Mouse (Mus musculus): ENCODE results near the gene Scd3. TPM values are rescaled to one million over a fixed set of nuclear protein-coding genes. Genes with fewer than 3 reads are reported as not detected.

The Scd3 gene
- polyA plus RNA-seq (2014; fragmentation: Illumina TruSeq; extraction: RNeasy Lipid Tissue Mini Kit (QIAGEN cat#74804); ENCODE audit: low read depth, low replicate concordance) = 2.3 TPM

DNA sequence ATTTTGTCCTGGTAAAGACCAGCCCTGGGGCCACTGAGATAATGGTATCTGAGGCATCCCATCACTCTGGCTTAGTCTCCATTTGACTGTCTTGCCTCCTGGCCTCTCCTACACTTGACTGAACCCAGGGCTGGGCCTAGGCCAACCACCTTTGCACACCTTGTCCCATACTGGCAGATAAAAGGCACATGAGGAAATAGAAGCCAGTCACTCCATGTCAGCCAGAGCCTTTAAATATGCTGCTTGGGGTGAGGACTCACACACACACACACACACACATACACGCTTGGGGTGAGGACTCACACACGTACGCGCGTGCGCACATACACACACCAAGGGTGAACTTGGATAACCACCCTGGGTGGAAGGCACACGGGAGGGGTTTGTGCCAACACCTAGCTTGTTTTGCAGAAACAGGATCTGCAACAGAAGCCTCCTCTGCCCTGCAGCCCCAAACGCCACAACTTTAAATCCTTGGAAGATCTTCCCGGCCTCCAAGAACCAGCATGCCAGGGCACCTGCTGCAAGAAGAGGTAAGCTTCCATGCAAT is at the start of gene Scd3:
Scd3 (plus strand) TSS at position 255 of the 550 bp plus-strand sequence.

GRCm38 (mm10) chr19:44192342-44192741 is 10.7 kb upstream of the Scd3 start, which contains the start of gene Pkd2l1:
Pkd2l1 (minus strand) TSS chr19:44192442.

GRCm38 (mm10) chr19:44292941-44293768 is 90.1 kb downstream of the Scd3 start, which contains the start of gene Scd2:
Scd2 (plus strand) TSS chr19:44293674.

Other genes starting within 250 kb of the Scd3 start
- gene Cpn1, start 216.7 kb upstream of the Scd3 start, polyA plus RNA-seq (2014; fragmentation: Illumina TruSeq; extraction: RNeasy Lipid Tissue Mini Kit (QIAGEN cat#74804); ENCODE audit: low read depth, low replicate concordance) = 0.91 TPM
- gene Cyp2c23, start 174.1 kb upstream of the Scd3 start, polyA plus RNA-seq (2014; fragmentation: Illumina TruSeq; extraction: RNeasy Lipid Tissue Mini Kit (QIAGEN cat#74804); ENCODE audit: low read depth, low replicate concordance) = 1.0 TPM
- 69.0 TPM for gene Erlin1, start 133.5 kb upstream of the Scd3 start, polyA plus RNA-seq (2014; fragmentation: Illumina TruSeq; extraction: RNeasy Lipid Tissue Mini Kit (QIAGEN cat#74804); ENCODE audit: low read depth, low replicate concordance)
- 69.4 TPM for gene Chuk, start 95.8 kb upstream of the Scd3 start, polyA plus RNA-seq (2014; fragmentation: Illumina TruSeq; extraction: RNeasy Lipid Tissue Mini Kit (QIAGEN cat#74804); ENCODE audit: low read depth, low replicate concordance)
- 11.8 TPM for gene Cwf19l1, start 67.4 kb upstream of the Scd3 start, polyA plus RNA-seq (2014; fragmentation: Illumina TruSeq; extraction: RNeasy Lipid Tissue Mini Kit (QIAGEN cat#74804); ENCODE audit: low read depth, low replicate concordance)
- 72.1 TPM for gene Bloc1s2, start 56.8 kb upstream of the Scd3 start, polyA plus RNA-seq (2014; fragmentation: Illumina TruSeq; extraction: RNeasy Lipid Tissue Mini Kit (QIAGEN cat#74804); ENCODE audit: low read depth, low replicate concordance)
- 4.5 TPM for gene Pkd2l1, start 10.8 kb upstream of the Scd3 start, polyA plus RNA-seq (2014; fragmentation: Illumina TruSeq; extraction: RNeasy Lipid Tissue Mini Kit (QIAGEN cat#74804); ENCODE audit: low read depth, low replicate concordance)
- 82.3 TPM for gene Scd2, start 90.4 kb downstream of the Scd3 start, polyA plus RNA-seq (2014; fragmentation: Illumina TruSeq; extraction: RNeasy Lipid Tissue Mini Kit (QIAGEN cat#74804); ENCODE audit: low read depth, low replicate concordance)
- gene Scd4, start 129.8 kb downstream of the Scd3 start, polyA plus RNA-seq (2014; fragmentation: Illumina TruSeq; extraction: RNeasy Lipid Tissue Mini Kit (QIAGEN cat#74804); ENCODE audit: low read depth, low replicate concordance) = 0.56 TPM
- gene Scd1, start 204.6 kb downstream of the Scd3 start, polyA plus RNA-seq (2014; fragmentation: Illumina TruSeq; extraction: RNeasy Lipid Tissue Mini Kit (QIAGEN cat#74804); ENCODE audit: low read depth, low replicate concordance) = 16.7 TPM

Measured in testis, adult 10 weeks (tissue).